Mouse (Mus musculus): ENCODE measurements around the gene Racgap1. TPM values are rescaled to one million over a fixed set of nuclear protein-coding genes. Genes with fewer than 3 reads are reported as not detected.
A peak's percentile ranks its signal among the peaks of the same experiment; 100 is the strongest.

The Racgap1 gene
- polyA plus RNA-seq, 1 experiment = 2.6 TPM

- peak; percentile 57 for DNase-seq
- no peak overlapping the region for H3K27ac ChIP-seq (ENCODE audit: insufficient read depth, low read depth, low read length)
- TF ChIP-seq POLR2A (IDR thresholded peaks at IDR 0.05; ENCODE audit: low read depth, low read length) = no peak
- TF ChIP-seq CTCF (conservative IDR thresholded peaks at IDR 0.05; ENCODE audit: insufficient read depth, insufficient read length, low read depth, low read length) = peak; percentile 93
- no peaks in the 10 kb centered on the region for H3K27me3 ChIP-seq (replicated peaks; ENCODE audit: control insufficient read depth, insufficient read depth, low read length)
- no peaks in the 10 kb centered on the region for H3K36me3 ChIP-seq (ENCODE audit: control insufficient read depth, insufficient read depth, low read length)
- H3K4me1 ChIP-seq (ENCODE audit: control insufficient read depth, insufficient read depth, low read length) = no peaks in the 10 kb centered on the region
- H3K4me3 ChIP-seq (ENCODE audit: insufficient read depth, low read depth, low read length) = no peak overlapping the region
- 8% methylated on average over 4 of the region's 4 CpGs for WGBS
Observed at GRCm38 (mm10) chr15:99688712-99689111, 37.3 kb upstream of the Racgap1 start.

GRCm38 (mm10) chr15:99684156-99684555 is 32.7 kb upstream of the Racgap1 start:
- WGBS = 95% methylated on average over 5 of the region's 5 CpGs
- no peak for DNase-seq
- TF ChIP-seq CTCF (conservative IDR thresholded peaks at IDR 0.05; ENCODE audit: insufficient read depth, insufficient read length, low read depth, low read length) (no peak), POLR2A (IDR thresholded peaks at IDR 0.05; ENCODE audit: low read depth, low read length) (no peak)
- Histone ChIP-seq H3K4me1 (ENCODE audit: control insufficient read depth, insufficient read depth, low read length) (no peaks in the 10 kb centered on the region), H3K27me3 (replicated peaks; ENCODE audit: control insufficient read depth, insufficient read depth, low read length) (no peaks in the 10 kb centered on the region), H3K36me3 (ENCODE audit: control insufficient read depth, insufficient read depth, low read length) (no peaks in the 10 kb centered on the region), H3K4me3 (ENCODE audit: insufficient read depth, low read depth, low read length) (no peak overlapping the region), H3K27ac (ENCODE audit: insufficient read depth, low read depth, low read length) (no peak overlapping the region)

- 93% methylated on average over 7 of the region's 7 CpGs for WGBS
- Histone ChIP-seq H3K27ac (ENCODE audit: insufficient read depth, low read depth, low read length) (no peak overlapping the region), H3K27me3 (replicated peaks; ENCODE audit: control insufficient read depth, insufficient read depth, low read length) (no peaks in the 10 kb centered on the region), H3K4me1 (ENCODE audit: control insufficient read depth, insufficient read depth, low read length) (no peaks in the 10 kb centered on the region), H3K4me3 (ENCODE audit: insufficient read depth, low read depth, low read length) (no peak overlapping the region), H3K36me3 (ENCODE audit: control insufficient read depth, insufficient read depth, low read length) (no peaks in the 10 kb centered on the region)
- TF ChIP-seq POLR2A (IDR thresholded peaks at IDR 0.05; ENCODE audit: low read depth, low read length) (no peak), CTCF (conservative IDR thresholded peaks at IDR 0.05; ENCODE audit: insufficient read depth, insufficient read length, low read depth, low read length) (peak; percentile 35; the same call in 1 of the 2 replicates)
- no peak for DNase-seq
Observed at GRCm38 (mm10) chr15:99682880-99683279, 31.4 kb upstream of the Racgap1 start.

- H3K27me3 ChIP-seq (replicated peaks; ENCODE audit: control insufficient read depth, insufficient read depth, low read length) = no peaks in the 10 kb centered on the region
- TF ChIP-seq POLR2A (IDR thresholded peaks at IDR 0.05; ENCODE audit: low read depth, low read length) (no peak), CTCF (conservative IDR thresholded peaks at IDR 0.05; ENCODE audit: insufficient read depth, insufficient read length, low read depth, low read length) (no peak)
- 65% methylated on average over 7 of the region's 7 CpGs for WGBS
- no peak for DNase-seq
- no peaks in the 10 kb centered on the region for H3K4me1 ChIP-seq (ENCODE audit: control insufficient read depth, insufficient read depth, low read length)
- H3K4me3 ChIP-seq (ENCODE audit: insufficient read depth, low read depth, low read length) = no peak overlapping the region
- H3K36me3 ChIP-seq (ENCODE audit: control insufficient read depth, insufficient read depth, low read length) = no peaks in the 10 kb centered on the region
- H3K27ac ChIP-seq (ENCODE audit: insufficient read depth, low read depth, low read length) = no peak overlapping the region
Observed at GRCm38 (mm10) chr15:99679008-99679407, 27.6 kb upstream of the Racgap1 start.

- WGBS = 21% methylated on average over 13 of the region's 13 CpGs
- H3K36me3 ChIP-seq (ENCODE audit: control insufficient read depth, insufficient read depth, low read length) = no peaks in the 10 kb centered on the region
- no peak for DNase-seq
- H3K4me1 ChIP-seq (ENCODE audit: control insufficient read depth, insufficient read depth, low read length) = no peaks in the 10 kb centered on the region
- no peak overlapping the region for H3K27ac ChIP-seq (ENCODE audit: insufficient read depth, low read depth, low read length)
- no peaks in the 10 kb centered on the region for H3K27me3 ChIP-seq (replicated peaks; ENCODE audit: control insufficient read depth, insufficient read depth, low read length)
- TF ChIP-seq CTCF (conservative IDR thresholded peaks at IDR 0.05; ENCODE audit: insufficient read depth, insufficient read length, low read depth, low read length) (peak; percentile 39; the same call in 1 of the 2 replicates), POLR2A (IDR thresholded peaks at IDR 0.05; ENCODE audit: low read depth, low read length) (no peak)
- no peak overlapping the region for H3K4me3 ChIP-seq (ENCODE audit: insufficient read depth, low read depth, low read length)
Observed at GRCm38 (mm10) chr15:99678063-99678800, 26.8 kb upstream of the Racgap1 start.

- no peaks in the 10 kb centered on the region for H3K4me1 ChIP-seq (ENCODE audit: control insufficient read depth, insufficient read depth, low read length)
- 62% methylated on average over 8 of the region's 8 CpGs for WGBS
- H3K27me3 ChIP-seq (replicated peaks; ENCODE audit: control insufficient read depth, insufficient read depth, low read length) = no peaks in the 10 kb centered on the region
- no peak overlapping the region for H3K27ac ChIP-seq (ENCODE audit: insufficient read depth, low read depth, low read length)
- DNase-seq = no peak
- TF ChIP-seq CTCF (conservative IDR thresholded peaks at IDR 0.05; ENCODE audit: insufficient read depth, insufficient read length, low read depth, low read length) = no peak
- TF ChIP-seq POLR2A (IDR thresholded peaks at IDR 0.05; ENCODE audit: low read depth, low read length) = no peak
- H3K36me3 ChIP-seq (ENCODE audit: control insufficient read depth, insufficient read depth, low read length) = no peaks in the 10 kb centered on the region
- no peak overlapping the region for H3K4me3 ChIP-seq (ENCODE audit: insufficient read depth, low read depth, low read length)
Observed at GRCm38 (mm10) chr15:99677089-99677488, 25.6 kb upstream of the Racgap1 start.

GRCm38 (mm10) chr15:99674866-99675265 is 23.4 kb upstream of the Racgap1 start:
- no peak for TF ChIP-seq CTCF (conservative IDR thresholded peaks at IDR 0.05; ENCODE audit: insufficient read depth, insufficient read length, low read depth, low read length)
- no peak for TF ChIP-seq POLR2A (IDR thresholded peaks at IDR 0.05; ENCODE audit: low read depth, low read length)
- no peak overlapping the region for H3K27ac ChIP-seq (ENCODE audit: insufficient read depth, low read depth, low read length)
- H3K4me3 ChIP-seq (ENCODE audit: insufficient read depth, low read depth, low read length) = no peak overlapping the region
- H3K36me3 ChIP-seq (ENCODE audit: control insufficient read depth, insufficient read depth, low read length) = no peaks in the 10 kb centered on the region
- no peaks in the 10 kb centered on the region; the same call in 1 of the 2 replicates for H3K27me3 ChIP-seq (replicated peaks; ENCODE audit: control insufficient read depth, insufficient read depth, low read length)
- no peak for DNase-seq
- WGBS = 82% methylated on average over 3 of the region's 3 CpGs
- no peaks in the 10 kb centered on the region for H3K4me1 ChIP-seq (ENCODE audit: control insufficient read depth, insufficient read depth, low read length)
